Mouse (Mus musculus) olfactory bulb, adult 2 months (tissue): ENCODE measurements at regions not wholly inside any gene's neighbourhood (a gene's known extent, or its start where the extent isn't known, plus 50 kb on each side); places are given as distances from the start of the nearest gene placed in this dataset.

Source experiments
- CTCF ChIP-seq: fragments of 200-500 bp; IDR thresholded peaks from 2 replicates; pipeline ENCODE4 v1.5.1; 2012; ENCODE audit warnings: low read depth, mild to moderate bottlenecking, low read length, moderate library complexity; ENCODE audit not compliant: insufficient read depth
- POLR2A ChIP-seq: fragments of 200-500 bp; IDR thresholded peaks from 2 replicates; pipeline ENCODE4 v1.6.1; 2012; ENCODE audit warnings: mild to moderate bottlenecking, low read depth, low read length, moderate library complexity; ENCODE audit not compliant: insufficient read depth

DNA sequence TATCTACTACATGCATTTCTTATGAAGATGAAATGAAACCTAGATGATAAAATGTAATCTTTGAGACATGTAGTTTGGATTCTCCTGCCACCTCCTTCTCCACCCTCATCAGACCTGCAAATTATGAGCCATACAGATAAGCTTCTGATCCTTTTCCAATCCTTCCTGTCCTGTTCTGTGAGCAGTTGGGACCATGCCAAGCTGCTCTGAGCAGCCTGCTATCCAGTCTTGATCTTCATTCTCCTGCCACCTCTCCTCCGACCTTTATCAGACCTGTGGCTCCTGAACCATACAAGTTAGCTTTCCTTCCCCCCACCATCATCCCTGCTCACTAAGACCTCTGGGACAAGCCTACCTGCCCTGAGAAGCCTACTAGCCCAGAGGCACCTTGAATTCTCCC, 689.8 kb upstream of the Map3k7 start:
- TF ChIP-seq CTCF = no peak
- TF ChIP-seq POLR2A = no peak
